Mouse (Mus musculus) liver, adult 2 months (tissue): ENCODE results near the gene Gpc3. TPM values are rescaled to one million over a fixed set of nuclear protein-coding genes. Genes with fewer than 3 reads are reported as not detected.

Experiments
- DNase-seq: peaks from one replicate; pipeline ENCODE4 v3.0.0-alpha.2; 2011; ENCODE audit warnings: low read depth, low spot score; ENCODE audit errors: extremely low read depth
- H3K27ac ChIP-seq: fragments of 200-500 bp; replicated peaks from 2 replicates; pipeline ENCODE4 v1.5.1; 2012; ENCODE audit warnings: low read depth, mild to moderate bottlenecking, control low read depth, inconsistent platforms, low read length; ENCODE audit not compliant: insufficient read depth
- H3K27me3 ChIP-seq: fragments of 200-500 bp; 2 replicates; pipeline ENCODE4 v1.6.1; 2012; ENCODE audit warnings: mild to moderate bottlenecking, moderate library complexity, low read length, inconsistent platforms; ENCODE audit not compliant: control insufficient read depth, insufficient read depth
- H3K36me3 ChIP-seq: fragments of 200-500 bp; 2 replicates; pipeline ENCODE4 v1.6.1; 2012; ENCODE audit warnings: low read length, inconsistent platforms; ENCODE audit not compliant: control insufficient read depth, insufficient read depth
- H3K4me1 ChIP-seq: fragments of 200-500 bp; 2 replicates; pipeline ENCODE4 v1.6.1; 2011; ENCODE audit warnings: low read length; ENCODE audit not compliant: control insufficient read depth, insufficient read depth
- H3K4me3 ChIP-seq: fragments of 200-500 bp; 2 replicates; pipeline ENCODE4 v1.5.1; 2011; ENCODE audit warnings: low read depth, mild to moderate bottlenecking, control low read depth, low read length, moderate library complexity; ENCODE audit not compliant: insufficient read depth
- H3K79me2 ChIP-seq: fragments of 200-500 bp; 2 replicates; pipeline ENCODE4 v1.6.1; 2012; ENCODE audit warnings: inconsistent platforms, mild to moderate bottlenecking, low read length, moderate library complexity; ENCODE audit not compliant: control insufficient read depth, insufficient read depth
- H3K9ac ChIP-seq: fragments of 200-500 bp; 2 replicates; pipeline ENCODE4 v1.6.1; 2012; ENCODE audit warnings: low read depth, mild to moderate bottlenecking, control low read depth, inconsistent platforms, low read length
- CTCF ChIP-seq: fragments of 200-500 bp; IDR thresholded peaks from 2 replicates; pipeline ENCODE4 v1.5.1; 2011; ENCODE audit warnings: low read depth, low read length, control low read depth
- POLR2A ChIP-seq: fragments of 200-500 bp; IDR thresholded peaks from 2 replicates; pipeline ENCODE4 v1.6.1; 2011; ENCODE audit warnings: low read length, control low read depth; ENCODE audit not compliant: insufficient read depth; ENCODE audit errors: extremely low read depth
- WGBS: fragments of 180-500 bp; shearing (Covaris S2); methylation state at CpG from one replicate; pipeline ENCODE4 v1.1.7; 2018; 5-methylcytosine and 5-hydroxymethylcytosine counted together
- polyA plus RNA-seq: library from polyadenylated mRNA; depleted of rRNA; stranded (reverse); fragments of >200 nt; gene quantifications from 2 replicates; pipeline ENCODE4 v1.2.3, GENCODE M21; 2012
- total RNA-seq: library from RNA; depleted of rRNA; stranded (reverse); fragments of >200 nt; gene quantifications from 2 replicates; pipeline ENCODE4 v1.2.3, GENCODE M21; 2014

The Gpc3 gene
- total and polyA plus RNA-seq, 2 experiments: 0.65 to 0.86 TPM

- Histone ChIP-seq H3K27ac (no peak overlapping the region), H3K4me3 (no peak overlapping the region), H3K79me2 (no peaks in the 10 kb centered on the region), H3K9ac (no peak overlapping the region), H3K27me3 (no peaks in the 10 kb centered on the region), H3K36me3 (no peaks in the 10 kb centered on the region), H3K4me1 (no peaks in the 10 kb centered on the region)
- 90% methylated on average over 4 of the region's 4 CpGs for WGBS
- TF ChIP-seq CTCF: no peak
- no peak for TF ChIP-seq POLR2A
- no peak for DNase-seq
Observed at GRCm38 (mm10) chrX:52321791-52322190, 292.0 kb downstream of the Gpc3 start.

GRCm38 (mm10) chrX:52320653-52321052, 293.1 kb downstream of the Gpc3 start:
- H3K27me3 ChIP-seq: no peaks in the 10 kb centered on the region
- WGBS: 78% methylated on average over 4 of the region's 4 CpGs
- no peaks in the 10 kb centered on the region for H3K36me3 ChIP-seq
- H3K9ac ChIP-seq: no peak overlapping the region
- no peak for DNase-seq
- no peaks in the 10 kb centered on the region for H3K4me1 ChIP-seq
- H3K4me3 ChIP-seq: no peak overlapping the region
- no peaks in the 10 kb centered on the region for H3K79me2 ChIP-seq
- H3K27ac ChIP-seq: no peak overlapping the region
- TF ChIP-seq POLR2A: no peak
- TF ChIP-seq CTCF: no peak

DNA sequence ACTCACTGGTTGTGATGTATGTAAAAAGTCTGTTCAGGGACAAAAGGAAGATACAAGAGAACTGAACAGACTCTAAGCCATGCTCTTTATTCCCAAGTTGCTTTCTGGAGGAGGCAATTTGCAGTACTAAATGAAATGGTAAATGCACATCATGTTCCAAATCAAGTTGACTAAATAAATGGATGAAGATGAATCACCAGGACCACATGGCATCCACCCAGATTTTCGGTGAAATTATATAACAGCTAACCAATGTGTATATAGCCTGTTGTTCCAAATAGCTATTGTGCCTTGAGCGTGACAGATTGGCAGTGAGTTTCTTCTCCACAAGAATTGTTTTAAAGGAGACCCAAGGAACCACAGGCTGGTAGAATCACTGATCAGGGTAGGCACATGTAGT, 302.8 kb downstream of the Gpc3 start:
- Histone ChIP-seq H3K9ac (no peak overlapping the region), H3K4me1 (no peaks in the 10 kb centered on the region), H3K27ac (no peak overlapping the region), H3K4me3 (no peak overlapping the region), H3K79me2 (no peaks in the 10 kb centered on the region), H3K36me3 (no peaks in the 10 kb centered on the region), H3K27me3 (no peaks in the 10 kb centered on the region)
- no peak for DNase-seq
- TF ChIP-seq CTCF (no peak), POLR2A (no peak)
- WGBS: 79% methylated on average over 2 of the region's 2 CpGs

DNA sequence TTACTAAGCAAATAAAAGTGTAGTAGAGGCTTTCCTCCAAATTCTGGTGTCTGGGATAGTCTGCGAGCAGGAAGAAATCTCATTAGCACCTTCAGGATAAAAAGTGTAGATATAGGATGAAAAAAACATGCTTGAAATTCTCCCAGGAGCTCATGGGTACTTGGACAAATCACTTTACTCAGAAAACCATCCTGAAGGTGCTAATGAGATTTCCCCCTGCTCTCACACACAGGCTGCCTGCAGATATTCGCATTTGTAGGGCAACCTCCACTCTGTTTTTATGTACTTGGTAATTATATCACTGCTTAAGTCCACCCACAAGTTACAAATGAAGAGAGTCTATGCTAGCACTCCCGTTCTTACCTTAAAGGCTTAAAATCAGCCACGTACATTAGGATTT, 308.5 kb downstream of the Gpc3 start:
- WGBS: 90% methylated on average over 4 of the region's 4 CpGs
- Histone ChIP-seq H3K27me3 (no peaks in the 10 kb centered on the region), H3K79me2 (no peaks in the 10 kb centered on the region), H3K9ac (no peak overlapping the region), H3K4me3 (no peak overlapping the region), H3K36me3 (no peaks in the 10 kb centered on the region), H3K4me1 (no peaks in the 10 kb centered on the region), H3K27ac (no peak overlapping the region)
- DNase-seq: no peak
- TF ChIP-seq POLR2A (no peak), CTCF (no peak)

GRCm38 (mm10) chrX:52288792-52289191, 325.0 kb downstream of the Gpc3 start:
- H3K4me3 ChIP-seq: no peak overlapping the region
- WGBS: 68% methylated on average over 1 of the region's 1 CpGs
- H3K27ac ChIP-seq: no peak overlapping the region
- no peaks in the 10 kb centered on the region for H3K27me3 ChIP-seq
- no peaks in the 10 kb centered on the region for H3K4me1 ChIP-seq
- no peak overlapping the region for H3K9ac ChIP-seq
- TF ChIP-seq POLR2A (no peak), CTCF (no peak)
- no peaks in the 10 kb centered on the region for H3K36me3 ChIP-seq
- no peaks in the 10 kb centered on the region for H3K79me2 ChIP-seq
- no peak for DNase-seq

- no peak overlapping the region for H3K9ac ChIP-seq
- no peaks in the 10 kb centered on the region for H3K27me3 ChIP-seq
- H3K79me2 ChIP-seq: no peaks in the 10 kb centered on the region
- no peaks in the 10 kb centered on the region for H3K36me3 ChIP-seq
- TF ChIP-seq POLR2A (no peak), CTCF (no peak)
- WGBS: 74% methylated on average over 6 of the region's 6 CpGs
- no peak overlapping the region for H3K4me3 ChIP-seq
- H3K27ac ChIP-seq: no peak overlapping the region
- no peak for DNase-seq
- H3K4me1 ChIP-seq: no peaks in the 10 kb centered on the region
Observed at GRCm38 (mm10) chrX:52287944-52288343, 325.8 kb downstream of the Gpc3 start.
